Mouse (Mus musculus) retina, postnatal 1 day (tissue): Measurements from ENCODE around the gene Mcrip1.
"Not testable (repeated sequence)": the region's sequence is repeated elsewhere in the genome, so short reads cannot be mapped to it uniquely, and the experiment has no call there.

Experiments
- DNase-seq: peaks from one replicate; pipeline ENCODE4 v3.0.0-alpha.2; 2012

Gene Mcrip1

DNA sequence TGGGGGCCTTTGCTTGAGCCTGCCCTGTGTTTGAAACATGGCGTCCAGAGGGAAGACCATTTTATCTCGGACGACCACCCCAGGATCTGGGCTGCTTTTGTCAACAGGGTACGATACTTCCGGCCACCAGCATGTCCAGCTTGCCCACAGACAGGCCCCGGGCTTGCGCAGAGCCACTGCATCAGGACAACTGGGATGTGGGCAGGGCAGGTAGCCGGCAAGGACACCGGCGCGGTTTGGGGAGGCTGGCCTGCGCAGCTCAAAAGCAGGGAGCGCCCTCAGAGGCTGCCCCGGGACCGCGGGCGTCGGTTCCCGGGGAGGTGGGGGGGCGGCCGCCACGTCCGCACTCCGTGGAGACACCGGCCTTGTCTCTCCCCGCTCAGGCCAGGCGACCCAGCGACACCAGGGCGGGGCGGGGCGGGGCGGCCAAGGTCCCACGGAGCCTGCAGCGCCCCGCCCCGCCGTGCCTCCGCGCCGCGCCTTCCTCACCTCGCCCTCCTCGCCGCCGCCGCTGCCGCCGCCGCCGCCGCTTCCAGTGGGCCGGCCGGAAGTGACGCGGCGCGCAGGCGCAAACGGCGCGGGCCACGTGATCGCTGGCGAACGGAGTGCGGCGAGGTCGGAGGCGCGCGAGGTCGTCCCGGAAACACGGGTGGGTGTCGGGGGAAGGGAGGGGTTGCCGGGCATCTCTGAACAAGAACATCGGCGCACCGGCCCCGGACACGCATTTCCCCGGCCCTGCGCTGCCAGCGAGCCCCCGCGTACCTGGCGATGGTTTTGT lies at the start of gene Mcrip1:
TSS of gene Mcrip1 (minus strand) at position 560 of the 778 bp plus-strand sequence.
- DNase-seq: peak; percentile 95

DNA sequence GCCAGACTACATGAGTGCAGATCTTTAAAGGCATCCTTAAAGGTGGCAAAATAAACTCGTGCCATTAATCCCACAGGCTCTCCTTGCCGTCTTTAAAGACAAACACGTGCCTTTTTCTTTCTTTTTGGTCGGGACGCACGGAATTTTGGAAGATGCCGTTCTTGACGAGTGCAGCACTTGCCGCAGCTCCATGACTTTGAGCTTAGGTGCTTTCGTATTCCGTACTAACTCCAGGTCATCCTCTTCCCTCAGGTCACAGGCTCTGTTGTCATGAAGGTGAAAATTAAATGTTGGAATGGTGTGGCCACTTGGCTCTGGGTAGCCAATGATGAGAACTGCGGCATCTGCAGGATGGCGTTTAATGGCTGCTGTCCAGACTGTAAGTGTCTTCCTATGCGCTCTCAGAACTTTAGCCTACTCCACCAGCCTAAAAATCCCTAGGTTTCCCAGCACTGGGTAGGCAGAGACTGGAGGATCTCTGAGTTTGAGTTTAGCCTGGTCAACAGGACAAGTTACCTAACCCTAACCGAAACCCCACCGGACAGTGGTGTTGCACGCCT lies 49.5 kb upstream of the Mcrip1 start:
- no peak for DNase-seq

DNA sequence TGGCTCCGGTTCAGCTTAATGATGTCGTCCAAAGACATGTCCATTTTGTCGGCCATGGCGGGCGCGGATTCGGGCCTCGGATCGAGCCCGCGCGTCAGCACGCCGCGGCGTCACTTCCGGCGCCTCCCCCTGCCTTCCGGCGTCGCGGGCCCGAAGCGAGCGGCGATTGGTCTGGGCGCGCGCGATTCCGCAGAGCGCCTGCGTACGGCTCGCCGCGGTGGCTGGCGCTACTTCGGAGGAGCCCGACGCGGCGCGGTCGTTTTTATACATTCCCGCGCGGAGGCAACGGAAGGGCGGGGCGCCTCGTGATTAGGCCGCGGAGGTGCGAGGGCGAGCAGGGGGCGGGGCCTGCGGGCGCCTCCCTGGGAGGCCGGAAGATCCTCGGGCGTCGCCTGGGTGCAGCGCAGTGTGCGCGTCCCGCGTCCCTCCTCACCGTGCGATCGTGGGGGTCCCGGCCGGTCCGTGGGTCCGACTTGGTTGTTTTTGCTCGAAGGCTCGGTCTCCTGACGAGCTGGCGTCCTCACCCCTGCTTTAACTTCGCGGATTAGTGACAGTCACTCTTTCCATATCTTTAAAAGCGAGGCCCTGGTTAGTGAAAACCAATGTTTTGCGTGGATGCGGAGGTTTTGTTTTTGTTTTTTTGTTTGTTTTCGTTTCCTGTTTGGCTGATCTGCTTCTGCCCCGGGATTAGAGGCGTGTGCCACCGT lies 48.9 kb upstream of the Mcrip1 start, which contains the start of the genes Alyref and Anapc11:
TSS of gene Alyref (minus strand) at position 83 of the 707 bp plus-strand sequence.
TSS of gene Anapc11 (plus strand) at position 139 of the 707 bp plus-strand sequence.
- peak; percentile 98 for DNase-seq

DNA sequence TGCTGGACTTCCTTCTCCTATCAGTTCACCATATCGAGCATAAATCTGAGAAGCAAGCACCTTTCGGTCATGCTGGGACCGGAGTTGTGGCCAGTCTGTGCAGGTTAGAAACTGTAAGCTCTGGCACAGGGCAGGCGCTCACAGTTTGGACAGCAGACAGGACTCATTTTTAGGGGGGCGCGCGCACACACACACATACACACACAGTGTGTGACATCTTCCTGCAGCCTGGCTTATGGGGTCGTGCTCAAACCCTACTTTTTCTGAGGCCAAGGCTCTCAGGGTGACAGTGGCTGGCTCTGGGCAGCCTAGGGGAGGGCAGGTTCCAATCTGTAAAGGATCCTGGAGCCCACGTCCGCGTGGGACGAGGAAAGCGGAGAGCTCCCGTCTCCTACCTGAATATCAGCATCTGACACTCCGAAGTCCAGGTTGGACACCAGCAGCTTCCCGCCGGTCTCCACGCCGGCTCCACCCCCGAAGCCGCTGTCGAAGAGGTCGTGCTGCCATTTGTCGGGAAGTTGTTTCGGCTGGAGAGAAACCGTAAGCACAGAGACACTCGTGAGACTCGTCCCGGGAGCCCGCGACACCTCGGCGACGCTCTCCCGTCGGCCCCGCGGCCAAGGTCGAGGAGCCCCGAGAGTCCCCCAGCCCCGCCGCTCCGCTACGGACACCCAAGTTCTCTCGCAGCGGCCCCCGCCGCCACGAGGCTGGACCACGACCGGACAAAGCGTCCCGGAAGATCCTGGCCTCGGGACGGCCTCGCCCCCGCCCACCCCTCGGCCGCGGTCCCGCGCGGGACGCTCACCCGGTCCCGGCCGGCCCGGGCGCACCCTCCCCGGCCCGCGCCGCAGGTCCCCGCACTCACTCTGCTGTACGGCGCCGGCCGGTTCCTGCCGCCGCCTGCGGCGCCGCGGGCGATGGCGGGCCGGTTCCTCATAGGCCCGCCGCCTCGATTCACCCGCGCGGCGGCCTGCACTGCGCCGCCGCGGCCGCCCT lies 48.0 kb upstream of the Mcrip1 start:
- DNase-seq: no peak

DNA sequence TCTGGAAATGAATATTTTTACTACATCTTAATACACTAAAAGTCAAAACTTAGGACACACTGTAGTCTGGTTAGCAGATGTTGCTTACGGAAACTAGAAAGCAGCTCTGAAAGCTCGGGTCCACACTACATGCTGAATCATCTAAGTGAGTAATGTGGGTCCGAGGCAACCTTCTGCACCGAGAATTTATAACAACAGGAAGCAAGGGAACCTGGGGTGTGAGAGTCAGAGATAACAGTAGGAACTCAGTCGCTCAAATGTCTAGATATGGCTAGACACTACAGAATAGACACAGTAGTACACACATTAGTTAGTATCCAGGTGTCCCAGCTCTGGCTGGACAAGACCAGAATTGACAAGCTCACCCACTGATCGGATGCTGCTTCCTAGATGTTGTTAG lies 39.0 kb upstream of the Mcrip1 start:
- no peak for DNase-seq

DNA sequence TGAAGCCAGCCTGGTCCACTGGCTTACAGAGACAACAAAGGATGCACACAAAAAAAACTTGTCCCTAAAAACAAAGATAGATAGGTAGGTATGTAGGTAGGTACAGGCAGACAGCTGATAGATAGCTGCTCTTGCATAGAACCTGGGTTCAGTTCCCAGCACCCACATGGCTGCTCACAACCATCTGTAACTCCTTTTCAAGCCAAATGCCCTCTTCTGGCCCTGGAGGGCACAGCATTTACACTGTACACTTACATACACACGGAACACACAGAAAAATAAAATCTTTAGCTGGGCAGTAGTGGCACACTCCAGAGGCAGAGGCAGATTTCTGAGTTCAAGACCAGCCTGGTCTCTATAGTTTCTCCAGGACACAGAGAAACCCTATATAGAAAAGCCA lies 34.4 kb upstream of the Mcrip1 start:
- DNase-seq: no peak

DNA sequence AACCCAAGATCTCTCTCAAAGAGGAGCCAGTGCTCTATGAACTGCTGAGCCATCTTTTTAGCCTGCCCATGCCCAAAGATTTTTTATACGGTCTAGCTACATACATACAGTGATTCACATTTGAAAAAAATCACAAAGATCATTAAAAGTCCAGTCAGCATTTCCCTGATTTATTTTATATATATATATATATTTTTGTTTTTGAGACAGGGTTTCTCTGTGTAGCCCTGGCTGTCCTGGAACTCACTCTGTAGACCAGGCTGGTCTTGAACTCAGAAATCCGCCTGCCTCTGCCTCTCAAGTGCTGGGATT lies 33.4 kb upstream of the Mcrip1 start:
- DNase-seq: not testable (repeated sequence)

DNA sequence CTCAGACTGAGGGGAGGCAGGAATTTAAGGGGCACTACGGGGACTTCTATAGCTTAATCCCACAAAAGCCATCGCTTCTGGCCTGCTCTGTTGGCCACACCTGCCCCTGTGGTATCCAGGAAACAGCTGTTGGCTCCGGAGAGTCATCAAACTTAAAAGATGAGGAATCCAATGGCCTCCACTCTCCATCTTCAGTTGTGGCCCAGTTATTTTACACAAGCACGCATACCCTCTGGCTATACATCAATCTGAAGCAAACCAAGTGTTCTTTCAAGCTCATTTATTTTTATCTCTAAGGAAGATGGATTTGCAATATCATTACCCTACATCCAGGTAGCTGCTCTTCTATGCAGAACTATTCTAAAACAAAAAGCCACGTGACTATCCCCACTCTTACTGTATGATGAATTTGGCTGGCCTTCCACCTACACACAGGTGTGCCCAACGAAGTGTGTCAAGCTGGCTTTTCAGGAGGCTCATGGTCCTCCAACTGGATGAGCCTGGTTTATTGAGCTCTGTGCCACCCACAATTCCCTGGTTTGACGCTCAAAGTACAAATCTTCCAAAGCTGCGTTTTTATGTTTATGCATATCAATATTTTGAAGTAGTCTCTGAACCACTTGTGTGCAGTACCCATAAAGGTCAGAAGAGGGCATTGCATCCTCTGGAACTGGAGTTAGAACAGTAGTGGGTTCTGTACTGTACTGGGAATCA lies 32.9 kb upstream of the Mcrip1 start:
- DNase-seq: peak; percentile 48

DNA sequence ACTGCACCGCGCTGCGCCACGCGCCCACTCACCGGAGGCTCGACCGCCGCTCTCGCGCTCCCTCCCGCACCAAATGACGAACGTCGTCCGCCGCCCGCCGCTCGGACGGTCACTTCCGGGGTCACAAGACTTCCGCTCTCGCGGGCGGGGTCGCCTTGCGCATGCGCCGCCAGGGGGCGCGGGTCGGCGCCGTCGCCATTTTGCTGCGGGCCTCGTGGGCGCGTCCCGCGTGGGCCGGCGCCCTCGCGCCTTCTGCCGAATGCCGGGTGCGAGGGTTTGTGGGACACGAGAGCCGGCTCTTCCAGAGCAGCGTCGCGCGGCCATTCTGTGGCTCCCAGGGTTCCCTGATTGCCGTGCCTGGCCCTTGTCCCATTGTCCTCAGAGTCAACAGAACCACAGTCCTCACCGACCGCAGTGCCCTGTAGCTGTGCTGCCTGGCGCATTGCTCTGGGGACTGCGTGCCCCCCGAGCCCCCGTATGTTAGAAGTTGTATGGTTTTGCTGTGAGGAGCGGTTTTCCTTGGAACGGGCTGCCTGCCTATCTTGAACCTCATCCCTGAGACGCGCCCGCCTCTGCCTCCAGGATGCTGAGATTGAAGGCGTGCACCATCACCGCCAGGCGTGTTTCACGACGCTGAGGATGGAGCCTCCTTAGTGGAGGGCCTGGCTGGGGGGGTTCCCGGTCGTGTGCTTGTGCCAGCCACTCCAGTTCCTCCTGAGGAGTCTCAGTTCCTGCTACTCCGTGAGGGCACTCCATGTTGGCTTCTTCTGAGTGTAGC lies 32.2 kb upstream of the Mcrip1 start, which contains the start of gene Arhgdia:
TSS of gene Arhgdia (minus strand) at position 135 of the 778 bp plus-strand sequence.
- DNase-seq: peak; percentile 94

DNA sequence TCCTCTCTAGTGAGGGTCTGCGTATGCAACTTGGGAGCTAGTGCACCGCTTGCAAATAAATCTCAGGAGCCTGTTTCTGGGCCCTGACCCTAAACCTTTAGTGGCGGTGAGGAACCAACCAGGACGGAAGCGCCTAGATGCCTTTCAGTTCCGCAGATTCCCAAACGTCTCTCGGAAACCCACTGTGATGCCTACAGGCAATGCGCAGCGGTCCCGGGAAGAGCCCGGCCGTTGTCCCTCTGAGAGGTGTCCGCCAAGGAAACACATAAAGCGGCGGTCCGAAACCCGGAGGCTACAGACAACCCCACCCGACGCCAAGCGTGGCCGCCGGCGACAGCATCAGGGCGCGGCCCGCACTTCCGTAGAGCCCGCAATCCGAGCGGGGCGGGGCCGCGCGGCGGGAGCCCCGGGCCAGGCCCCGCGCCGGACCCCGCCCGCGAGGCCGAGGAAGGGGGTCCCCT lies 31.4 kb upstream of the Mcrip1 start:
- DNase-seq: peak; percentile 45

DNA sequence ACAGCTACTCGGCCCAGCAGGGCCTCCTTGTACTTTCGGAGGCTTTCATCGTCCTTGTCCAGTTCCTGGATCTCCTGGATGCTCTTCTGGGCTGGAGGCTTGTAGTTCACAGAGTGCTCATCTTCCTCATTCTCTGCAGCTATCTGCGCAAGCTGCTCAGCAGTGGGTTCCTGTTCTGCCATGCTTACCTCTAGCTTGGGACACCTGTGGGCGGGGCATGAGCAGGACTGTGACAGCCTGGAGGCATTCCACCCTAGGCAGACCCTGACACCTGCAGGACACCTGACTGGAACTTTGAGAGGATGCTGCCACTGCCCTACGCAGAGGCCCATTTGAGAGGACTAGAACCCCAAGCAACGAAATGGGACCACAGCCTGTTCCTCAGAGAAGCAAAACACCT lies 30.7 kb upstream of the Mcrip1 start:
- no peak for DNase-seq

DNA sequence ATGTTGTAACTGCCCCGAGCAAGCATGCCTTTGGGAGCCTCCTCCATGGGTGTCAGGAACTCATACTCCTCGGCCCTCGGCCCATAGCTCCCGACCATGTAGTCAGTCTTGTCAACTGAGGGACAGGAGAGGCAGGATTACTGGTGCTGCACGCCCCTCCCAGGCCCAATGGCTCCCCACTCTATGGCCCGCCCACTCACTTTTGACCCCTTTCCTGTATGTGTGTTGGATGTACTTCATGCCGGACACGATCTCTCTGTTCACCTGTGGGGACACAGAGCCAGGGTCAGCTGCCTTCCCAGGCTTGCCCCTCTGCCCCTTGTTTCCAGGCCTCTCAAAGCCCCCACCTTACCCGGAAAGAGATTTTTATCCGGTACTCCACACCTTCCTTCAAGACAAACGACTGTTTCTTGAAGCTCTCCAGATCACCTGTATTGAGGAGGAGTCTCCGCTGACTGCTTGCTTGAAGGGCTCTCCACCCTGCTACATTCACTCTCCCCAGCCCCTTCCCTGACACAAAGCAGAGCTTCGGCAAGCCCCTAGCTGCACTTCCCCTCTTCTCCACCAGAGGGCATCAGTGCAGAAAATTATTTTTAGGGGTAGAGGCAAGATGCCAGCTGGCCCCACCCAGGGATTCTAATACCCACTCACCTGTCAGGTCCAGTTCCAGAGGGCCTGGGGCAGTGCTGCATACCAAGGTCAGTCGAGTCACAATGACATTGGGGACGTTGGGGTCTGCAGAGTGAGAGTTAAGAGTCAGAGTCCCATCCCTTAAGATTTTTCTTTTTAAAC lies 30.0 kb upstream of the Mcrip1 start:
- DNase-seq: peak; percentile 84

DNA sequence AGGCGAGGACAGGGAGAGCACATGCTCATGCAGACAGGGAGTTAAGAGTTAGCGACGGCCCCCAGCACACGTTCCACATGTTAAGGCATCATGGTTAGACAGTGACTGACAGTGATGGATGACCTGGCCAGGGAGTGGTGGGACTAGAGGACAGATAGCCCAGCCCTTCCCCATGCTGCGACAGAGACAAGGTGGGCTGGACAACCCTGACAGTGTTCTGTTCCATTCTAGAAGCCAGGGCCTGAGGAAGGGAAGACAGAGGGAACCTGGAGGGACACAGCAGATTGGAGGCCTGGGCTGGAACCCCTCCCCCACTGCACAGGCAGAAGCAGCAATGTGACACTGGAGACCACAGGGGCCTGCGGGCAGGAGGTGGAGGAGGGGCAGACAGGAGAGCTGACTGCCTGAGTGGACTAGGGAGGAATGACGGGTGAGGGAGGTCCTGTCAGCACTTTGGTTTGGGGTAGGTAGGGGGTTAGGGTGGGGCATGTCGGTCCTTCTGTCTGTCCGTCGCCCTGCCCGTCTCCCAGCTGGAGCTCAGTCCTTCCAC lies 29.2 kb upstream of the Mcrip1 start:
- no peak for DNase-seq

DNA sequence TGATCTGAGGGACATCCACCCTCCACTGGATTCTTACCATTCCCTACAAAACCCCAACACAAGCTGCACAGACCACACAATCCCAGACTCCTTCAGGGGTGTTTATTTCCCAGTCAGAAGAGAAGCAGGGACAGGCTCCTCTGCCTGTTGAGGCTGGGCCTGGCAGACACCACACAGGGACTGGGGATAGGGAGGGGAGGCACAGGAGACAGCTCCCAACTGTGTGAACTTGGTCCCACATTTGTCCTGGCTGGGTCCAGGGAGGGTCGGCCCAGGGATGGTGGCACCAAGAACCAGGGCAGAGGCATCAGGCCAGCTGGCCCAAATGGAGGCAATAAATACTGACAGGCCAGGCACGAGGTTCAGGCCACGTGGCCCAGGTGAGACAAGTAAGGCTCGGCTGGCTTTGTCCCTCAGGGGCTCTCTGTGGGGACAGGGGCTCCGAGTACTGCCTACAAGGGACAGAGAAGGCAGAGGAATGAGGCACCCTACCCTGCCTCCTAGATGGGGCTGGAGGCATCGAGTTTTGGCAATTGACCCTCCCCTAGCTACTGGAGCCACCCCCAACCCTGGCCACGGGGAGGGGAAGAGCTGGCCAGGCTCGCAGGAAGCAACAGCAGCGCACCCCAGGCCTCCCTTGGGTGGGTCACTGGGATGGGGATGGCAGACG lies 28.6 kb upstream of the Mcrip1 start:
- no peak for DNase-seq

DNA sequence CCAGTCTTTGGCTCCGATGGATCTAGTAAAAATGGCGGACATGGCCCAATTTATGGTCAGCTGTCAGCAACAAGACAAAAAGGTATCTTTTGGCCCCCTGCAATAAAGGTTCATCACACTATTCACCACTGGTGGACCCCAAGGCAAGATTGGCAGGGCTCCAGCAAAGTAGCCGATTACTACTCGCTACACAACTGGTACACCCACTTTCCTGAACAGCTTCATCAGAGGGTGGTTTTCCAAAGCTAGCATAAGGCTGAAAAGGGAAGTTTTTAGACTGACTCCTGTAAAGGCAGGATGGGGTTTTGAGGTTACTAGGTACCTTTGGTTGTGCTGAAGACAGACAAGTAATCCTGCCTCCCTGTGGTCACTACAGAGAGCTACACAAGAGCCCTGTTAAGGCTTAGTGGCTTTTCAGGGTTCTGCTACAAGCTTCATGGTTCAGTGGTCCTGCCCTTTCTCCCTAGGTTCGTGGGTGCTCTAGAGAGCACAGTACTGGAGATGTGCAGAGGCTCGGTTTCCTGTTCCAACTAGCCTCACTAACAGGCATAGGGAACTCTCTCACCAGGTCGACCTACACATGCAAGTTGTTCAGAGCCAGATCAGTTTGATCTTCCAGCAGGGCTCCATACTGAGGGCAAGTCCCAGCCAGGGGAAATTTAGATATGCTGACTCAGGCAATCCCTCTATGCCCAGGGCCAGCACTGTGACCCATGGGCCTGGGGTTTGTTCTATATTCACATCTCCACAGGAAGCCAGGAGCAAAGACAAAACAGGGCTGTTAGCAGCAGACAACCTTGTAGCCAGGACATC lies 27.9 kb upstream of the Mcrip1 start:
- peak; percentile 24 for DNase-seq

DNA sequence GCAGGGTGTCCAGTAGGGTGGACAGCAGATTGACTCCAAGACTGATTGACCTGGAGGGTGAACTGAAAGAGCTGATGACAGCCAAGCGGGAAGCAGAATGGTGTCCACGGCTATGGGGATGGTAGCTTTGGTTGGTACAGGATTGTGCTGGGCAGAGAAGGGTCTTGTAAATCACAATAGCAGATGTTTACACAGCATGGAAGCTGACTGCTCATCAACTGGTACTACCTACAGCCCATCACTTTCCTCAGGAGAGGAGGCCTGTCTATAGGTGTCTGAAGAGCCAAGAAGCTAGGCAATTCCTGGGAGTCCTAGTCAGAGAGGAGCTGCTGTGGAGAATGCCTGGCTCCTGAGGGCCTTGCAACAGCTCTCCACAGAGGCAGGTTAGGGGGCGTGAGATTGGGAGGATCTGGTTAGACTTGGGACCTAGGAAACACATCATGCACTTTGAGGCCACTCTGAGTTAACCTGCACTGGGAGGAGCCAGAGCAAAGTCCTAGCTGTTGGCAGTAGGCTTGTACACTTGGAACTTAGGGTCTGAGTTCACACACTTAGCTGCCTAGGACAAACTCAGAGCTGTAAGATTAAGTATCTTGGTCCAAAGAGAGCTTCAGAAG lies 26.9 kb upstream of the Mcrip1 start:
- no peak for DNase-seq

DNA sequence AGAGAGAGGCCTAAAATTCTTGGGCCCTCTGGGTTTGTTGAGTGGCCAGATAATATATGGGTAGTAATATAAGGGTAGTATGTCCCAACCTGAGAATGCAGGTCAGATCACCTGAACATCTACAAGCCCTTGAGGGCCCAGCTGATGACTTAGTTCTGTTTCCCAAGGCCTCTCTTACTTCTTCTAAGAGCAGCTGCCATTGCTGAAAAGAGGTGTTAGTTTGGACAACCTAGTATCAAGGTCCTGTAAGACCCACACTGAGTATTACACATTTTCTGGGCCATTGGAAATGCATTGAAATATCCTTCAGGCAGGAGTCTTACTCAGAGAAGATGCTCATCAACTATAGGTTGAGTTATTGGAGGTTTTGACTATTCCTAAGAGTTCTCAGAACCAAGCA lies 26.4 kb upstream of the Mcrip1 start:
- no peak for DNase-seq

DNA sequence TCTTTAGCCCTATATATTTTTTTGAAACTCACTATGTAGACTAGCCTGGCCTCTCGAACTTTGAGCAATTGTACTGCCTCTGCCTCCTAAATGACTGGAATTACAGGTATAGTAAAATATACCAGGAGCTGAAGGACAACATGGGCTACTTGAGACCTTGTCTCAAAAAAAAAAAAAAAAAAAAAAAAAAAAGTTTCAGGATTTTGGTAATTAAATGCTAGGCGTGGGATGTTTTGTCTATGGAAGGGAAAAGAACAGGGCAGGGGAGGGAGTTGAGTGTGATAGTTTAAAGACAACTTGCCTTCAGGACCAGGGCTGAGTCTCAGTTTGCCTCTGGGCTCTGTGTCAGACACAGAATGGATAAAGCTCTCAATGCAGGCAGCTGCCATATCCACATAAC lies 25.5 kb upstream of the Mcrip1 start:
- no peak for DNase-seq
